Mouse (Mus musculus): ENCODE measurements at regions not wholly inside any gene's neighbourhood (a gene's known extent, or its start where the extent isn't known, plus 50 kb on each side); places are given as distances from the start of the nearest gene placed in this dataset.

GRCm38 (mm10) chr6:70714239-70714638 is 77.8 kb downstream of the Rpia start:
- Histone ChIP-seq H3K9me3 (ENCODE audit: control insufficient read depth, low read length) (no peaks in the 10 kb centered on the region), H3K4me3 (ENCODE audit: control insufficient read depth in 1 of 2, insufficient read depth in 1 of 2, low read depth in 1 of 2, low read length in 2 of 2) (no peak overlapping the region), H3K36me3 (ENCODE audit: control insufficient read depth, insufficient read depth, low read length) (no peaks in the 10 kb centered on the region), H3K9ac (ENCODE audit: low read length) (no peak overlapping the region), H3K27me3 (ENCODE audit: control insufficient read depth, insufficient read depth, low read length) (no peaks in the 10 kb centered on the region), H3K4me1 (ENCODE audit: control insufficient read depth in 2 of 2, insufficient read depth in 2 of 2, low read length in 2 of 2) (peaks cover 0 to 3% of the 10 kb centered on the region in 2 experiments; a peak in 1 of 4 replicates), H3K27ac (replicated peaks in 1 of 2; ENCODE audit: control insufficient read depth in 1 of 2, insufficient read depth in 1 of 2, low read depth in 2 of 2, low read length in 2 of 2) (no peak overlapping the region), H3K4me2 (ENCODE audit: low read length) (peak overlapping the region; percentile 50)
- 14% methylated on average over 6 of the region's 6 CpGs for WGBS
- ATAC-seq (ENCODE audit: insufficient number of reproducible peaks, insufficient read depth, low FRiP score, low read depth) = no peak

- WGBS = 69% methylated on average over 6 of the region's 6 CpGs
- no peak overlapping the region for H3K4me3 ChIP-seq (ENCODE audit: control insufficient read depth in 1 of 2, insufficient read depth in 1 of 2, low read depth in 1 of 2, low read length in 2 of 2)
- H3K36me3 ChIP-seq (ENCODE audit: control insufficient read depth, insufficient read depth, low read length) = no peaks in the 10 kb centered on the region
- no peaks in the 10 kb centered on the region for H3K9me3 ChIP-seq (ENCODE audit: control insufficient read depth, low read length)
- peaks cover 0 to 3% of the 10 kb centered on the region in 2 experiments; a peak in 1 of 4 replicates for H3K4me1 ChIP-seq (ENCODE audit: control insufficient read depth in 2 of 2, insufficient read depth in 2 of 2, low read length in 2 of 2)
- H3K4me2 ChIP-seq (ENCODE audit: low read length) = no peak overlapping the region
- no peak overlapping the region for H3K9ac ChIP-seq (ENCODE audit: low read length)
- H3K27ac ChIP-seq (replicated peaks in 1 of 2; ENCODE audit: control insufficient read depth in 1 of 2, insufficient read depth in 1 of 2, low read depth in 2 of 2, low read length in 2 of 2) = no peak overlapping the region
- H3K27me3 ChIP-seq (ENCODE audit: control insufficient read depth, insufficient read depth, low read length) = no peaks in the 10 kb centered on the region
- no peak for ATAC-seq (ENCODE audit: insufficient number of reproducible peaks, insufficient read depth, low FRiP score, low read depth)
Measured at GRCm38 (mm10) chr6:70713665-70714064, 78.4 kb downstream of the Rpia start.

- Histone ChIP-seq H3K27ac (replicated peaks in 1 of 2; ENCODE audit: control insufficient read depth in 1 of 2, insufficient read depth in 1 of 2, low read depth in 2 of 2, low read length in 2 of 2) (no peak overlapping the region), H3K9ac (ENCODE audit: low read length) (no peak overlapping the region), H3K4me1 (ENCODE audit: control insufficient read depth in 2 of 2, insufficient read depth in 2 of 2, low read length in 2 of 2) (peaks cover 0 to 3% of the 10 kb centered on the region in 2 experiments; a peak in 1 of 4 replicates), H3K36me3 (ENCODE audit: control insufficient read depth, insufficient read depth, low read length) (no peaks in the 10 kb centered on the region), H3K4me2 (ENCODE audit: low read length) (no peak overlapping the region), H3K4me3 (ENCODE audit: control insufficient read depth in 1 of 2, insufficient read depth in 1 of 2, low read depth in 1 of 2, low read length in 2 of 2) (no peak overlapping the region), H3K9me3 (ENCODE audit: control insufficient read depth, low read length) (no peaks in the 10 kb centered on the region), H3K27me3 (ENCODE audit: control insufficient read depth, insufficient read depth, low read length) (no peaks in the 10 kb centered on the region)
- WGBS = 19% methylated on average over 7 of the region's 7 CpGs
- no peak for ATAC-seq (ENCODE audit: insufficient number of reproducible peaks, insufficient read depth, low FRiP score, low read depth)
Measured at GRCm38 (mm10) chr6:70713118-70713517, 78.9 kb downstream of the Rpia start.

GRCm38 (mm10) chr6:70709338-70710055 is 82.5 kb downstream of the Rpia start:
- no peak overlapping the region; the same call in 1 of the 2 replicates for H3K9ac ChIP-seq (ENCODE audit: low read length)
- peaks cover 0 to 3% of the 10 kb centered on the region in 2 experiments; a peak in 1 of 4 replicates for H3K4me1 ChIP-seq (ENCODE audit: control insufficient read depth in 2 of 2, insufficient read depth in 2 of 2, low read length in 2 of 2)
- H3K9me3 ChIP-seq (ENCODE audit: control insufficient read depth, low read length) = no peaks in the 10 kb centered on the region
- no peak overlapping the region for H3K27ac ChIP-seq (replicated peaks in 1 of 2; ENCODE audit: control insufficient read depth in 1 of 2, insufficient read depth in 1 of 2, low read depth in 2 of 2, low read length in 2 of 2)
- WGBS = 11% methylated on average over 7 of the region's 7 CpGs
- H3K27me3 ChIP-seq (ENCODE audit: control insufficient read depth, insufficient read depth, low read length) = no peaks in the 10 kb centered on the region
- H3K4me3 ChIP-seq (ENCODE audit: control insufficient read depth in 1 of 2, insufficient read depth in 1 of 2, low read depth in 1 of 2, low read length in 2 of 2) = no peak overlapping the region
- no peaks in the 10 kb centered on the region for H3K36me3 ChIP-seq (ENCODE audit: control insufficient read depth, insufficient read depth, low read length)
- peak overlapping the region; percentile 47 for H3K4me2 ChIP-seq (ENCODE audit: low read length)
- ATAC-seq (ENCODE audit: insufficient number of reproducible peaks, insufficient read depth, low FRiP score, low read depth) = peak; percentile 64; the same call in 1 of the 2 replicates

GRCm38 (mm10) chr6:70695596-70695995 is 96.4 kb downstream of the Rpia start:
- Histone ChIP-seq H3K4me2 (ENCODE audit: low read length) (no peak overlapping the region), H3K9me3 (ENCODE audit: control insufficient read depth, low read length) (no peaks in the 10 kb centered on the region), H3K27me3 (ENCODE audit: control insufficient read depth, insufficient read depth, low read length) (no peaks in the 10 kb centered on the region), H3K27ac (replicated peaks in 1 of 2; ENCODE audit: control insufficient read depth in 1 of 2, insufficient read depth in 1 of 2, low read depth in 2 of 2, low read length in 2 of 2) (no peak overlapping the region), H3K9ac (ENCODE audit: low read length) (no peak overlapping the region), H3K36me3 (ENCODE audit: control insufficient read depth, insufficient read depth, low read length) (no peaks in the 10 kb centered on the region), H3K4me3 (ENCODE audit: control insufficient read depth in 1 of 2, insufficient read depth in 1 of 2, low read depth in 1 of 2, low read length in 2 of 2) (no peak overlapping the region), H3K4me1 (ENCODE audit: control insufficient read depth in 2 of 2, insufficient read depth in 2 of 2, low read length in 2 of 2) (no peaks in the 10 kb centered on the region)
- ATAC-seq (ENCODE audit: insufficient number of reproducible peaks, insufficient read depth, low FRiP score, low read depth) = no peak
- 94% methylated on average over 26 of the region's 26 CpGs for WGBS

Data from heart, embryonic 14.5 days (tissue).